Mouse (Mus musculus) ES-Bruce4 (cell line): Measurements from ENCODE around the gene Nectin4. TPM values are rescaled to one million over a fixed set of nuclear protein-coding genes. Genes with fewer than 3 reads are reported as not detected.

Source experiments
- H3K27ac ChIP-seq: 2 replicates; pipeline ENCODE4 v1.5.1; 2012; ENCODE audit warnings: low read length, inconsistent platforms; ENCODE audit not compliant: insufficient read depth
- H3K27me3 ChIP-seq: 2 replicates; pipeline ENCODE4 v1.6.1; 2012; ENCODE audit warnings: mild to moderate bottlenecking, low read length, inconsistent platforms; ENCODE audit not compliant: control insufficient read depth, poor library complexity, insufficient read depth, severe bottlenecking
- H3K36me3 ChIP-seq: 2 replicates; pipeline ENCODE4 v1.6.1; 2012; ENCODE audit warnings: inconsistent platforms, mild to moderate bottlenecking, low read length, moderate library complexity; ENCODE audit not compliant: control insufficient read depth, poor library complexity, insufficient read depth, severe bottlenecking
- H3K4me1 ChIP-seq: one replicate; pipeline ENCODE4 v1.8.1; 2011; ENCODE audit warnings: low read length; ENCODE audit not compliant: control insufficient read depth, insufficient read depth
- H3K4me3 ChIP-seq: 2 replicates; pipeline ENCODE4 v1.5.1; 2011; ENCODE audit warnings: low read depth, mild to moderate bottlenecking, low read length
- H3K9ac ChIP-seq: 2 replicates; pipeline ENCODE4 v1.6.1; 2012; ENCODE audit warnings: low read depth, mild to moderate bottlenecking, inconsistent platforms; ENCODE audit not compliant: poor library complexity, severe bottlenecking
- H3K9me3 ChIP-seq: replicated peaks from 2 replicates; pipeline ENCODE4 v1.6.1; 2012; ENCODE audit warnings: mild to moderate bottlenecking, low read length, inconsistent platforms; ENCODE audit not compliant: control insufficient read depth, poor library complexity, insufficient read depth, severe bottlenecking
- CTCF ChIP-seq: IDR thresholded peaks from one replicate; pipeline ENCODE4 v1.8.1; 2011; ENCODE audit warnings: low read depth, low read length
- EP300 ChIP-seq: IDR thresholded peaks from 2 replicates; pipeline ENCODE4 v1.6.1; 2011; ENCODE audit warnings: low read depth, low read length; ENCODE audit not compliant: insufficient read depth
- POLR2A ChIP-seq: IDR thresholded peaks from one replicate; pipeline ENCODE4 v1.8.1; 2011; ENCODE audit warnings: low read length; ENCODE audit not compliant: insufficient read depth
- polyA plus RNA-seq: library from polyadenylated mRNA; stranded (reverse); fragments of >200 nt; gene quantifications from 2 replicates; pipeline ENCODE4 v1.2.4, GENCODE M21; 2011; ENCODE audit warnings: low read depth; ENCODE audit not compliant: missing spikeins, insufficient read depth, insufficient read length

The Nectin4 gene
- polyA plus RNA-seq, 1 experiment = 4.3 TPM

DNA sequence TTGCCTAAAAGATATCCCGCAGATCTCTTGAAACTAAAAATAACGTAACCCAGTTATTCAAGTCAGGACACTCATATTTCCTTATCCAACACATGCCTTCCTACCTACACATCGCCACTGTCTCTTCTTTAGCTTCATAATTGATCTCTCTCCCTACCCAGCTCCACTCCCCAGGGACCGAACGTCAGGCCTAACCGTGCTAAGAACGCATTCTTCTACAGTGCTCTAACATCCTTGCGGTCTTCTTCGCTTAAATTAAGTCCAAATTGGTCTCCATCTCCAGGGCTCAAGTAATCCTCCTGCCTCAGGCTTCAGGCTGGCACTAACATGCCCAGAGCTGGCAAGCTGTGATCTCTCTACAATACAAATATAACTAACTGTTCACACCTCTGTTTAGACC, 41.7 kb upstream of the Nectin4 start:
- H3K9me3 ChIP-seq = no peaks in the 10 kb centered on the region
- H3K27ac ChIP-seq = peak overlapping the region; percentile 78
- peaks cover 3% of the 10 kb centered on the region for H3K4me1 ChIP-seq
- no peak for TF ChIP-seq POLR2A
- no peak for TF ChIP-seq EP300
- no peak for TF ChIP-seq CTCF
- peak overlapping the region; percentile 72 for H3K4me3 ChIP-seq
- H3K27me3 ChIP-seq = no peaks in the 10 kb centered on the region
- H3K36me3 ChIP-seq = no peaks in the 10 kb centered on the region
- H3K9ac ChIP-seq = peak overlapping the region; percentile 69

DNA sequence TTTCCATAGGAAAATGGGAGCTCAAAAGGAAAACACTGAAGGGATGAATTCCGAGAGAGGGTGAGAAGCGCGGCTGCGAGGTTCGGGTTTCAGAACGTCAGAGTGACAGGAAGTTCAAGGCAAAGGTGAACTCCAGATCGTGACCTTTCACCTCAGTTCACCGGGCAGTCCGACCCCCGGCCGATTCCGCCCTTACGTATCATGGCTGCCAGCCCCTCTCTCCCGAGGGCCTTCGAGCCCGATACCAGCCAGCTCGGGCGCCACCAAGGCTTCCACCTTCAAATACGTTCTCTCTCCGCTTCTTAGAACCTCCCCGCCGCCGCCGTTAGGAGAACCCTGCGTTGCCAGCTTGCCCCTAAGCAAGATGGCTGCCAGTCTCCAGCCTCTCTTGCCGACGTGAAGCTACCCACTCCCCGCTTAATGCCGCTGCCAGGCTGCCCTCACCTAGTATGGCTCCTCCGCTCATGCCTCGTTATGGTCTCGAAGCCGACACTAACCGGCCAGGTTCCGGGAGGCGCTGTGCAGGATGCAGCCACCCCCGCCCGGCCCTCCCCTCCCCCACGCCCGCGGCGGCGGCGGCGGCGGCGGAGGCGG, 41.0 kb upstream of the Nectin4 start, which contains the start of gene Dedd:
TSS of gene Dedd (plus strand) at position 307 of the 594 bp plus-strand sequence.
- peak within 1 kb of the TSS; percentile 92 for H3K27ac ChIP-seq
- TF ChIP-seq POLR2A (no peak), EP300 (0 out of 2 replicates have a peak, but pooled peaks have one; percentile 19)
- H3K27me3 ChIP-seq = no peaks in the 10 kb centered on the region
- no peaks in the 10 kb centered on the region for H3K36me3 ChIP-seq
- peak within 1 kb of the TSS; percentile 76 for H3K4me3 ChIP-seq
- H3K9ac ChIP-seq = peak within 1 kb of the TSS; percentile 69
- H3K9me3 ChIP-seq = no peaks in the 10 kb centered on the region
- peaks cover 3% of the 10 kb centered on the region for H3K4me1 ChIP-seq

DNA sequence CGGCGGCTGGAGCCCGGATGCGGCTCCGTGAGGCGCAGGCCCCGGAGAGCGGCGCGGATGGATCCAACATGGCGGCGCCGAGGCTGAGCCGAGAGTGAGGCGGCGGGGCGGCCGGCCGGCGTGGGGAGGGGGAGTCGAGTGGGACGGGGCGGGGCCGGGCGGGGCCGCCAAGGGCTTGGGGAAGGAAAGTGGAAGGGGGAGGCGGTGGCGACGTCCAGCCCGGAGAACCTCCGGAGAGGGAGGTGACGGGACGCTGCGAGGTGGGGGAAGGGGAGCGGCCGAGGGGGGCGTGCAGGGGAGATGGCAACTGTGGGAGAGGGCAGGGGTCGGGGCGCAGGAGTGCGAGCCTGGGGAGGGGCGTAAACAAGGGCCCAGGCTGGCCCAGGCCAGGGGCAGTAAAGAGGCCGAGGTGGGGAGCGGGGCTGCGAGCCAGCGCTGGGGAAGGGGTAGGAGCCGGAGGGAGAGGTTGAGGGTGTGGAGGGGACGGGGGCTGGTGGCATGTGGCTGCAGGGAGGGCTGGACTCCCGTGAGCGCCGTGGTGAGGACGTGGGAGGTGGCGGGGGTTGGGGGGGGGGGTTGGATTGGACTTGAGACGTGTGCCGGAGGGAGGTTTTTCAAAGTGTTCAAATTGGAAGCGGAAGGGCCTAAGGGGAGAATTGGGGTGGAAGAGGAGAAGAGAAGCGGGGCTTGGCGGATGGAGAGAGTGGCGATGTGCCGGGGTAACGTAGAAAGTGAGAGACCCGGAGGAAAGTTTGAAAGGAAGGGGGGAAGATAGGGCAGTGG, 40.3 kb upstream of the Nectin4 start:
- Histone ChIP-seq H3K27me3 (no peaks in the 10 kb centered on the region), H3K4me1 (peaks cover 3% of the 10 kb centered on the region), H3K4me3 (peak overlapping the region; percentile 76), H3K36me3 (no peaks in the 10 kb centered on the region), H3K27ac (peak overlapping the region; percentile 92), H3K9me3 (no peaks in the 10 kb centered on the region), H3K9ac (peak overlapping the region; percentile 69)
- TF ChIP-seq EP300 (0 out of 2 replicates have a peak, but pooled peaks have one; percentile 28), POLR2A (no peak), CTCF (no peak)

DNA sequence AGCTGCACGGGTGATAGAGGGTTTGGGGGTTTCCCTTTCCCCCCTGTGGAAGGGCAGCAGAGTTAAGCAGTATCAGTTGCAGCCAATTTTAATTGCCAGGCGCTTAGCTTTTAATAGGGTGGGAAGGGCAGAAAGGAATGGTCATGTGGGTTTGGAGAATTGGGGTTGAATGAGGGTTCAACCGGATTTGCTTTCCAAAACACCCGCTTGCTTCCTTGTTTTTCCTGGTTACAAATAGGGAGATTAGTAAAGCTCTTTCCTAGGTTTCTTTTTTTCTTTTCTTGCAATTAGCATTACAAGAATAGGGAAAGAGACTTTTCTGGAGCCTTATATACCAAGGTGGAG, 39.7 kb upstream of the Nectin4 start:
- peaks cover 3% of the 10 kb centered on the region for H3K4me1 ChIP-seq
- no peaks in the 10 kb centered on the region for H3K9me3 ChIP-seq
- H3K27me3 ChIP-seq = no peaks in the 10 kb centered on the region
- peak overlapping the region; percentile 92 for H3K27ac ChIP-seq
- no peak for TF ChIP-seq CTCF
- TF ChIP-seq EP300 = no peak
- TF ChIP-seq POLR2A = no peak
- H3K4me3 ChIP-seq = peak overlapping the region; percentile 76
- H3K9ac ChIP-seq = peak overlapping the region; percentile 69
- H3K36me3 ChIP-seq = no peaks in the 10 kb centered on the region

DNA sequence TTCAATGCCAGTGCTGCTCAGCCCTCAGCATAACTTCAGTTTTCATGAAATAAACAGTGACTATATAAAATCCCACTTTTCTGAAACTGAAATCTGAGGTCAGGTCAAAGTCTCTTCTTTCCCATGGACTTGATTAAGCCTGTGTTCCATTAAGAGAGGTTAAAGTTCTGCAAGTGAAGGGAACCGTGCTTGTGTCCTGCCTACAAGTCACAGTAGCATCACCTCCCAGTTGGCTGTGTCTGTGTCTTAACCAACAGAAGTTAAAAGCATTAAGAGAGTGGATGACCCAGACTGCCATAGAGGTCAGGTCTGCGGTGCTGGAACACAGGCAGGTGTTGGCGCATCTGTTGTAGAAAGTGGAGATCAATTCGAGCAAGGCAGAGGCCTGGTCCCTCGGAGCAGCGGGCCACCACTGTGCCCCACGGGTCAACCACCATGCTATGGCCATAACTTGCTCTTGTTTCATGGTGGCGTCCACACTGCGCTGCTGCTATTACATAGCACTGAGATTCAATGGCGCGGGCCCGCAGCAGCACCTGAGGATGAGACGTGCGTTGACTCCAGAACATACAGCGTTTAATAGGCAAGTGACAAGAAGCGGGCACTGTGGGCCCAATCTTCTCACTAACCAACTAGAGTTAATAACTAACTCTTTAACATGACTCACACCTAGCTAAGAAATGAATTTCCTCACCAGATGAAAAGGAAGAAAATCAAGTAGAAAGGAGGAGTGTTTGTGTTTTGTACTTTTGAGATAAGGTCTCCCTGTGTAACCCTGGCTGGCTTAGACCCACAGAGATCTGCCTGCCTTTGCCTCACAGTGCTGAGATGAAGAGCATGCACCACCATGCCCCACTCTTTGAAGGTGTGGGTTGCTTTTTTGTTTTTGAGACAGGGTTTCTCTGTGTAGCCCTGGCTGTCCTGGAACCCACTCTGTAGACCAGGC, 27.4 kb upstream of the Nectin4 start:
- Histone ChIP-seq H3K27me3 (no peaks in the 10 kb centered on the region), H3K9me3 (no peaks in the 10 kb centered on the region), H3K4me1 (no peaks in the 10 kb centered on the region), H3K36me3 (peaks cover 31% of the 10 kb centered on the region), H3K9ac (no peak overlapping the region), H3K4me3 (no peak overlapping the region), H3K27ac (no peak overlapping the region)
- TF ChIP-seq EP300 (no peak), CTCF (no peak), POLR2A (no peak)
